Mouse (Mus musculus) hematopoietic stem cell, adult 5-6 weeks (primary cell): ENCODE results near the gene Rcsd1. TPM values are rescaled to one million over a fixed set of nuclear protein-coding genes. Genes with fewer than 3 reads are reported as not detected.

Experiments used
- ATAC-seq, 2 experiments: fragments of 125-278 bp in 1 of 2; replicated peaks in 1 of 2; 2 replicates each; pipeline ENCODE4 v1.8.0; 2016 to 2017; ENCODE audit warnings: inconsistent platforms in 2 of 2, mild to moderate bottlenecking in 2 of 2, moderate number of reproducible peaks in 2 of 2, low read depth in 1 of 2, moderate TSS enrichment in 1 of 2; ENCODE audit not compliant: low FRiP score in 2 of 2, poor library complexity in 2 of 2, severe bottlenecking in 2 of 2, insufficient read depth in 1 of 2, low TSS enrichment in 1 of 2
- total RNA-seq: library from RNA; stranded (forward); fragments of 172-1452, 232-1000 nt; gene quantifications from 2 replicates; pipeline ENCODE4 v1.2.3, GENCODE M21; 2017

The Rcsd1 gene
- total RNA-seq, 1 experiment from 2014 or later, result 132 TPM

DNA sequence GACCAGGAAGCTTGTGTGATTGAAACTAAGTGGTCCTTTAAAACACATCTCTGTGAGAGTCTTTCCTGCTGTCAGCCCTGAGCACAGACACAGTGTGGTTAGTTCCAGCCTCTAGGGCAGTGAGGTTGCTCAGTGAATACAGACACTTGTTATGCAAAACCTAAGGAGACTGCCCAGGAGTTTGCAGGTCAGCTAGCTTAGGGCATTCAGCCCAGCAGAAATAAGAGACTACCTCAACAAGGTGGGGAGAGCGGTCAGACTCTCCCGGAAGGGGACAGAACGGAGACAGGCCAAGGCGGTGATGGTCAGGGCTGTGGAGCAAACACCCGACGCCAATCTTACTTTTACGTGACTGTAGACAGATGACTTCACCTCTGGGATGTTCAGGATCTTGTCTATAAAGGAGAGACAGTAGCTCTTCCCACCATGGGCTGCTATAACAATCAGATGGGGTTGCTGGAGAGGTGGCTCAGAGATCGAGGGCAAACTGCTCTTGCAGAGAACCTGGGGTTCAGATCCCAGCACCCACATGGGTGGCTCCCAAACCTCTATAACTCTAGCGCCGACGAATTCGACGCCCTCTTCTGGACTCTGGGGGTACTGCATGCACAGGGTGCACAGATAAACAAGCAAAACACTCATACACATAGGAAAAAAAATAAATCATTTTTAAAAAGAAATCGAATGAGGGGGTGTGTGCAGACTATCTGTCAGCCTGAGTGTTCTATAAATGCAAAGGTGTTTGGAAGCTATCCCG lies 30.5 kb downstream of the Rcsd1 start:
- ATAC-seq, result no peak

DNA sequence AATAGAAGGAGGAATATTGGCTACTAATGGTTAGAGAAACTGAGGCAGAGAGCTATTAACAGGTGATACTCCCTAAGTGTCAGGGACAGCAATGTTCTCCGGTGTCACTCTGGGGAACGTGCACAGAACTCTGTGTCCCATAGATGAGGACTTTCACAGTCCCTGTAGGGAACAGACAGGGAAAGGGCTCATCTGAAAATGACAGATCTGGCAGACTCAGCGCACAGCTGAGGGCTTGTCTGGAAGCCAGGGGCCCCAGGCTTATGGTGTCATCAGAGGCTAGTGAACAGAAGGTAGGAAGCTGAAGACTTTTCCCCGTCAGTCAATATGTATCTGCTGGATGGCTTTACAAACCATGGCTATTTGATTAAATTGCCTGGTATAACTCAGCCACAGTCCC lies 32.0 kb downstream of the Rcsd1 start:
- ATAC-seq, result no peak

DNA sequence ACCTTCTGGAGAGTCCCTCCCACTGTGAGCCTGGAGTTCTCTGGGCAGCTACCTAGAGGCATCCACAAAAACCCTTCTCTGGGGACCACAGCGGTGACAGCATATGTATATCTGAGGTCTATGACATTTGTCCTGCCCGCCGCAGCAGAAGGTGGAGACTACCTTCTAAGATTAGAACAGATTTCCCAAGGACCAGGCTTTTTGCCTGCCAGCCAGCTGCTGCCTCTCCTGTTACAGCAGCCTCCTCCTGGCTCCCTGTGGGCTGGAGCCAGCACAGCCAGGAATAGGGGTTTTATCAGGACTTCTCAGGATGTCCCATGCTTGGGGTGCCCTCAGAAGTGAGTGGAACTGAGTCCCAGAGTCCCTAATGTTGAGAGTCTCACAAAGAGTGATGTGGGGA lies 32.6 kb downstream of the Rcsd1 start:
- ATAC-seq, result no peak

DNA sequence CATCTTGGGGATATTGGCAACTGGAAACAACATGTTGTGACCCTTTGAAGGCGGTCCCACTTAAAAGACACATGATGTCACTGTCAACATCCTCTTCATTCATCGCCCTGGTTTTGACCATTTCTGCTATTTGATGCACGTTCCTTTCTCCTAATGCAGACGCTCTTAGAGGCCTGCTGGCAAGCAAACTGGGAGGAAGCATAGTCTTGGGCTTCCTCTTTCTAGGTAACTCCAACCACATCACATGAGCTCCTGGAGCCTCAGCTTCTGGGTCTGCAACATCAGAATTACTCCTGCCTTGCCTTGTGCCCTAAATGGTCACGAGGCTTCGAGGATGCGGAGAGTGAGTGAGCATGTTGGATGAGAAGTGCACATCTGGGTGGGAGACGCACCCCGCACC lies 34.4 kb downstream of the Rcsd1 start:
- peak; percentile 71 to 84 for ATAC-seq

DNA sequence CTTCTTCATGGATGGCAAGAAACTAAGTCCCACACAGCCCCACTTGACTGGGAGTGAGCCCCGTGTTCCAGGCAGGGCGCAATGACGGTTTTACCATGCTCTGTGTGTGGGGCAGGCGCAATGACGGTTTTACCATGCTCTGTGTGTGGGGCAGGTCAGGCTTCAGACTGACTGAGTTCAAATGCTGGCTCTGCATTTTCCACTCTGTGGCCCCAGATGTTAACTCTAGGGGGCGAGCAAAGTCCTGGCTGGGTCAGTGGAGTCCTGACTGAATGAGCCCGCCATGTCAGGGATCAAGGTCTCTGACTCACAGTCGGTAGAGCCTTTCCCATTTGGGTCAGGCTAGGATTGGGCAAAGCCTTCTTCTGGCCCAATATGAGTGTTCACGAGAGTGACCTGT lies 37.2 kb downstream of the Rcsd1 start:
- ATAC-seq, result 0 out of 4 replicates have a peak, but pooled peaks of 1 of the 2 experiments have one; percentile 14

DNA sequence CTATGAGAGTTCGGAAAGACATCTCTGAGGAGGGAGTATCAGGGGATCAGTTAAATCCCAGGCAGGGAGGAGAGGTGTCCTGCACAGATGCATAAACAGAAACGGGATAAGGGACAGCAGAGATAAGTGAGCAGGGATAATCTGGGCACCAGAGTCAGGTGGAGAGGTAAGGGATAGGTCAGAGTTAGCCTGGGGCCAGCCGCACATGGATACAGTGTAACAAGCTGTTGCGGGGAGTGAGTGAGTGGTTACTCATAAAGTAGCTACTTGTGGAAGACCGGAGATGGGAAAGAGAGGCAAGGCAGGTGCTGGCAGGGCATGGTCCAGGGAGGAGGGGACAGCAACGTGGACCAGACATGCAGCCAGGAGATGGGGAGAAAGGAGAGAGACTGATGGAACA lies 39.5 kb downstream of the Rcsd1 start:
- no peak for ATAC-seq

DNA sequence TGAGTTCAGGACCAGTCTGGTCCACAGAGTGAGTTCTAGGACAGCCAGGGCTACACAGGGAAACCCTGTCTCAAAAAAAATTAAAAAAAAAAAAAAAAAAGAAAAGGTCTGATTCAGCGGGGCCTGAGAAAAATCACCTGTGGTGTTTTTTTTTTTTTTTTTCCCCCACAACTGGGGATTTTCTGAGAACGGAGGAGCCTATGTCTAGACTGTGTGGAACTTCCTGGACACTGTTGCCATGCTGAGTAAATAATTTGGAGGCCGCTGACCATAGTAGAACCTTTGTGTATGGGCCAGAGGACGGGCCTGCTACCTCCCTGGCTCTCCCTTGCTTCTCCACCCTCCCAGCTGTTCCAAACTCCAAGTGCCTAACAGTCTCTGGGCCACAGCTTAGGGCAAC lies 40.7 kb downstream of the Rcsd1 start:
- no peak for ATAC-seq

DNA sequence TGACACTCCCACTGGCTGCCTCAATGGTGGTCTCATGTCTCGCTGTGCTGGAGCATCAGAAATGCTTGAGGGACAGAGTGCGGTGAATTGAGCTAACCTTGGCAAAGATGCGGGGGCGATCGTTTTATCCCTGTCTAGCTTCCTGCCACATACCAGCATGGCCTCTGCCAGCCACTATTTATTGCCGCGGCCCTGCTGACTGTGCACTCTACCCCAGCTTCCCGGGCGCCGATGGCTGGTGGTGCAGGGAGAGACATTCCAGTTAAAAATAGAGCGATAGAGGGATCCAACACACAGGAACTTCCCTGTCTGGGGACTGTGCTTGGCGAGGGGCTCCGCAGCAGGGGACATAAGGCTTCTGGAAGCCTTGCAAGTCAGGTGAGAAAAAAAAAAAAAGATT lies 42.2 kb downstream of the Rcsd1 start:
- ATAC-seq, result no peak

DNA sequence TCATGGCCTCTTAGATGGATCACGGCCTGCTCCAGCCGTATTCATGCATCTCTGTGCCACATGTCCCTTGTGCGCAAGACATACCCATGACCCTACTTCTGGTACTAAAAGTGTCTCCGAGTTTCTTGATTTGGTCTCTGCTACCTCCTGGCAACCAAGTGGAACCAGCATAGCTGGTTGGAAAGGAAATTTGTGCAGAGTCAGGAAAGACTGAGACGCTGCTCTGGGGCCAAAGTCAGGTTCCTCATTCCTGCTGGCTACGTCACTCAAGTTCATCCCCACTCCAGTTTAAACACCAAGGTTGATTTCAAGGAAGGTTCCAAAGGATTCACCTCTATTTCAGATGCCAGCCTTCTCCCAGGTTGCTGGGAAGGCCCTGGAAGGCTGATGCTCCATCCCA lies 42.6 kb downstream of the Rcsd1 start:
- ATAC-seq, result peak; percentile 44 to 54; a peak in 2 of 4 replicates

DNA sequence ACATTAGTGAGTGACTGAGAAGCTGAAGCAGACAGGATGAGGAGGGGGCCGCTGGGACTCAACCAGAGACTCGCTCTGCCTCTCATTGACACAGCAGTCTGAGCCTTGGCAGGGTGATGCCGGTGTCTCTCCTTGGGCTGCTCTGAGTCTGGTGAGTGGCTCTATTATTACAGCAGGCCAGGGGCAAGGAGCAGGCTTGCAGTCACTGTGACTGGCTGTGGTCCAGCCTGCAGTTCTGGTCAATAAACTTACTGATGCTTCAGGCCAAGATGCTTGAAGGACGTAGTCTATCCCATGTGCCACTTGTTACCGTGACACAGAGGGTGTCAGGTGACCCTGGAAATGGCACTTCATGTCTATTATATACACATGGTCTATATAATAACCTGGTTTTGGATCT lies 43.8 kb downstream of the Rcsd1 start:
- ATAC-seq, result no peak

DNA sequence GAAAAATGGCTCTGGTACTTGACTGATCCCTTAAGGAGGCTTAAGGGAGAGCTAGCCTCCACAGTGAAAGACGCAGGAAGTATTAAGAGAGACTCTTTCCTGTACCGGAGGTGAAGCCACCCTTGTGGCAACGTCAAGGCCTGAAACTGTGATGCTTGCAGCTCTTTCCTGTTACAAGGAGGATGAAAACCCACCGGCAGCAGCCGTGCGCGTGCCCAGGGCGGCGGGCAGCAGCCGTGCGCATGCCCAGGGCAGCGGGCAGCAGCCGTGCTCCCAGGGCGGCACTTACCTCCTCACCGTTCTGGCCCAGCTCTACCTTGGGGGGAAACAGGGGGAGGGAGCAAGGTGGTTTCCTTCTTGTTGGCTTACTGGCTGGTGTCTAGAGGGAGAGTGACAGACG lies 46.3 kb downstream of the Rcsd1 start:
- no peak for ATAC-seq

DNA sequence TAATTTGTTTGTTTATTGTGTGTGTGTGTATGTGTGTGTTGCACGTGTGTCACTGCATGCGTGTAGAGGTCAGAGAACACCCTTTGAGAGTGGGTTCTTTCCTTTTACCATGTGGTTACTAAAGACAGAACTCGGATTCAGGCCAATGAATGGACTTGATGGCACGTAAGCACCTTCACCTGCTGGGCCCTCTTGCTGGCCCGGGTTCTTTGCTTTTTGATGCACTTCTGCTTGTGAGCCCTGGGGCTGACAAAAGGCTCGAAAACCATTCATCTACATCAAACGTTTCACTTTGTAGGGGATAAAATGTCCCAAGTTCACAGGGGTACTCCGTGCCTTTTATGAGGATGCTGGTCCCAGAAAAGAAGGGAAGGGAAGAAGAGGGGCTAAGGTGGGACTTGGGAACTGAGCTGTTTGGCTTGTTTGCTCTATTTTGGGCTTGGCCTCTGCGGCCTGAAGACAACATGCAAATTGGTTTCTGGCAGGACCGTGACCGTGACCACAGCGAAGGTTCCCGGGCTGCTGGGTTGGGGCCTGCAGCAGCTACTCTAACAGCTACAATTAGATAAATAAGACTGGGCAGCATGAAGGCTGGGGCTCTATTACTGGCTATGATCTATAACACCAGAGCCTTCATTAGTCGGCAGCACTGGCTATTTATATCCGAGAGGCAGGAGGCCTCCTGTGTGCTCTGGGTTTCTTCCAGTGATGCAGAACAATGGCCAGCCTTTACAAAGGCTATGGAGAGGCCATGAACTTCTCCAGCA lies 46.9 kb downstream of the Rcsd1 start:
- no peak for ATAC-seq

DNA sequence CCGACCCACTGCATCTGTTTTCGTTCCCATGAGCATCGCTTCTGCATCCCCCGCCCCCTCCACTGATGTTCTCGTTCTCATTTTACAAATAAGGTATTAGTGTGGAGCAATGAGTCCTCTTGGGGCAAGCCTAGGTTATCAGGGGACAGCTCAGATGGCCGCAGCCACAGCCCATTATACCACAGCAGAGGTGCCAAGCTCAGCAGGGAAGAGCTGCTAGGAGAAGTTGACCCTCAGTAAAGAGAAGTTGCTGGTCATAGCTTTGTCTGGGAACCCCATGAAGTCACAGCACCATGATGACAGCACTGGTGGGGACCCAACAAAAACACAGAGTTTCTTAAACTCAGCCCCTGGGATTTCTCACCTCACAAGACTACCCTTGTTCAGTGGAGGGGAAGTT lies 47.8 kb downstream of the Rcsd1 start:
- no peak for ATAC-seq

DNA sequence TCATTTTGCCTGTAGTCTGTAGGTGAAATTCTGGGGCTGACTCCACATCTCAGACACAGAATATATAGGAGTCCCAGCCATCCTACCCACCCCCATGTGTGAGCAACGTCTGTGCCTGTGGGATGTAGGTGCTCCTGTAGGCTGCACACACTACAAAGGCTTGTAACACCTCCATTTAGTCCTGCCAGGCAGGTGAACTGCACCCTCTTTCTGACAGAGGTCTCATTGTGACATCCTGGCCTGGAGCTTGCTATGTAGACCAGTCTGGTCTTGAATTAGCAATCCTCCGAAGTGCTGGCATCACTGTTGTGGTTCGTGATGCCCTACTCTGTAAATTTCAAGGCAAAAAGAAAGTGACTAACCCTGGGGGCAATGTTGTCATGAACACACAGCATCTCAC lies 48.4 kb downstream of the Rcsd1 start:
- no peak for ATAC-seq

DNA sequence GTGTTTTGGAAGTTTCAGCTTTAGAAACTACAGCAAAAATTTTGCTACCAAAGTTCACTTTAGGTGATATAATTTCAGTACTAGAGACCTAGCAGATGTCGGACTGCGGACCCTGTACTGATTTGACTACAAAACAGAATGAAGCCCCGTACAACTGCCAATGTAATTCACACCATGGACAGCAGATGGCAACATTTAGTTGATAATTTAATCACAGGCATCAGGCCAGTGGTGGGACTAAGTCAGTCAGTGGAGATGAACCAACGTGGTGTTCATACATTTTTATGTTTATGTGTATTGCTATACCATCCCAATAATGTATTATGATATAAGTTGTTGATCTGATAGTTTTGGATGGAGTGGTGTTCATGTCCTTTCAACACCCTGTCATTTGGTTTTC lies 48.8 kb downstream of the Rcsd1 start:
- ATAC-seq, result peak; percentile 44 to 61; a peak in 2 of 4 replicates

DNA sequence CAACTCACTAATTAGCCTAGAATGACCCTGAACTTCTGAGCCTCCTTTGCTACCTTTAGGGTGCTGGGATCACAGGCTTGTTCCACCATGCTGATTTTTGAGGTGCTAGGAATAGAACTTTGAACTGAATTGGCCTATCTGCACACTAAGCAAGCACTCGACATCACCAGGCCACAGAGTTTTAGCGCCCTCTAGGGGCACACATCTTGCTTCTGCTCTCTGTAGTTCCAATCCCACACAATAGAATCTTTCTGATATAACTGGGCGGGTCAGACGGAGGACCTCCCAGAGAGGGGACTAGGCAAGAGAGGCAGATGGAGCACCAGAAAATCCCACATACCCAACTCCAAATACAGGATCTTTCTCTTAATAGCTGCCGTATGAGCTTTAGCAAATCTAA lies 51.0 kb downstream of the Rcsd1 start:
- peak; percentile 54 to 72; a peak in 2 of 4 replicates for ATAC-seq

DNA sequence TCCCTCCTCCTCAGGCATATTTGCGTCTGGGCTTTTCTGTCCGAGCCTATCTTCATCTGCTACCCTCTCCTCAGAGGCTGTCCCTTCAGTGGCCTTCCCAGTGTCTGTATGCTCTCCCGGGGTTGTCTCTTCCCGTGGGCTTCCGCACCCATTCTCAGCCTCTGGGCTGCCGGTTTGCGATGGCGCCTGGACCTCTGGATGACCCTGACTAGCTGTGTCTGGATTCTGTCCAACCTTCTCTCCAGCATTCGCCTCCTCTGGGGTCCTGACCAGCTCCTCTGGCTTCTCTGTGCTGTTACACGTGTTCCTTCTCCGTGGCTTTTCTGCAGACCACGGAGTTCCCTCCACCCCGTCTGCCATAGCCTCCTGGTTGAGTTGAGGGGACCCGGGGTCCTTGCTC lies 54.1 kb downstream of the Rcsd1 start:
- ATAC-seq, result no peak

DNA sequence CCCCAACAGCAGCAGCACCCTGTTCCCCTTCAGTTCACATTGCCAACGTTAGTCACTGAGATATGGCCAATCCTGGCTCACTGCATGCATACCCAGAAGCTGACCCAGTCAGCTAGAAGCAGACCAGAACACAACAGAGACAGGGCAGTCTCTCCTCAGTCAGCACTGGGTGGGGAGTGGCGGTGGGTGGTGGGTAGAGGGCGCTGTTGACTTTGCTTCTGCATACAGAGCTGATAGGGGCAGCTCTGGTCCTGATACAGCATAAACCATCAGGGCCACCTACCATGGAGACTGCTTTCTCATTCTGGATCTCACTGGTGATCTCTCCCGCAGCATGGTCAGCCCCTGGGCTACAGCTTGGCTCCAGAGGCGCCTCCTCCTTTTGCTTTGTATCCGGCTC lies 54.5 kb downstream of the Rcsd1 start:
- no peak for ATAC-seq
